Mouse (Mus musculus): Measurements from ENCODE around the gene Utp4.

DNA sequence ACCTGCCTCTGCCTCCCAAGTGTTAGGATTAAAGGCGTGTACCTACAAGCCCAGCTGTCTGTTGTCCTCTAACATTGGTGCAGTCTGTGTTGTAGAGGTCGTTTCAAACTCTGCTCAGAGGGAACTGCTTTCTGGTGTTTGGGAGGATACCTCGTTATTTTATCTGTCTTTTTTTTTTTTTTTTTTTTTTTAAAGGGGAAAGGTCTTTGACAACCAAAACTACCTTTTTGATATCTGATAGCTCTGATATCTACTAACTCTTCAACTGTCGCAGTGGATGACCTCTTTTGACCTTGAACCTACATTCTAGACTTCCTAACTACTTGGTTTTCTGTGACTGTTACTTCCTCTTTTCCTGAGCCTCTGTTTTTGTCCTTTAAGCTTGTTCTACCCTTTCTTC, 71.1 kb downstream of the Utp4 start:
- TF ChIP-seq CTCF (IDR thresholded peaks at IDR 0.05; ENCODE audit: insufficient read depth, low read length) (no peak), POLR2A (IDR thresholded peaks at IDR 0.05; ENCODE audit: borderline replicate concordance, extremely low read depth, low read depth, low read length) (no peak)
